Mouse (Mus musculus): ENCODE data around the gene Acnat1. TPM values are rescaled to one million over a fixed set of nuclear protein-coding genes. Genes with fewer than 3 reads are reported as not detected.
"Not testable (repeated sequence)": the region's sequence is repeated elsewhere in the genome, so short reads cannot be mapped to it uniquely, and the experiment has no call there.

Gene Acnat1
- polyA plus RNA-seq (2014; fragmentation: Nextera tagmentation; extraction: Ambion mirVana) = 0.24 and 0.27 TPM in 2 replicates

DNA sequence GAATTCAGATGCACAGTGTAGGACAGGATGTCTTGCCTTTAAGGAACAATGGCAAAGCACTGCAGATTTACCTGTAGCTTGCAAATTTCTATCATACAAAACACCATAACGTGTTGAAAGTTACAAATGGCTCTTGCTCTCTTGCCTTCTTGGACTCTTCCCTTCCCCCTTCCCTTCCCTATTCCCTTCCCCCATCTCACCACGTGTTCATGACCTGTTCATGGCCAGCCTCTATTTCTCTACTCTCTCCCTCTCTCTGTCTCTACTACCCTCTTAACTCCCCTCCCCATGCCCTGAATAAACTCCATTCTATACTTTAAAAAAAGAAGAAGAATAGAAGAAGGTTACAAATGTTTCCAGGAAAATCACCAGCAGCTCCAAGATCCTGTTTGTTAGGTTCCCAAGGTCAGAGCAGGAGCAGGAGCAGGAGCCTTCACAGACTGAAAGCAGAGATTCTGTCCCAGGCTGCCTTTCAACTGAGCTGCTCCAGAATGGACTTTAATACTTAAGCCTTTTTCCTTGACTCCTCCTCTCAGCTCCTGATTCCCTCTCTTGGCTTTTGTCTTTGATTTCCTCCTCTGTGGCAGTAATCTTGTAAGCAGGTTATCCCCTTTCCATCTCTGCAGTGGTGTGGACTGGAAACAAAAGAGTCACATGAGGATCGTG, at the start of gene Acnat1:
Gene Acnat1, minus strand, starts transcription at position 478 of the 666 bp plus-strand sequence.
- Histone ChIP-seq H3K9me3 (ENCODE audit: low read depth, low read length) (no peaks in the 10 kb centered on the region), H3K4me1 (ENCODE audit: insufficient read depth) (no peaks in the 10 kb centered on the region), H3K4me2 (no peak within 1 kb of the TSS), H3K27me3 (ENCODE audit: insufficient read depth, low read length) (no peaks in the 10 kb centered on the region), H3K36me3 (ENCODE audit: insufficient read depth) (no peaks in the 10 kb centered on the region), H3K4me3 (ENCODE audit: low read depth, low read length) (no peak within 1 kb of the TSS), H3K9ac (no peak within 1 kb of the TSS), H3K27ac (ENCODE audit: low read depth) (no peak within 1 kb of the TSS)
- no peak for TF ChIP-seq CTCF (IDR thresholded peaks at IDR 0.05; ENCODE audit: low read depth)
- ATAC-seq (ENCODE audit: insufficient read depth) = no peak
- 38% methylated on average over 3 of the region's 3 CpGs for WGBS
- DNase-seq = no peak

DNA sequence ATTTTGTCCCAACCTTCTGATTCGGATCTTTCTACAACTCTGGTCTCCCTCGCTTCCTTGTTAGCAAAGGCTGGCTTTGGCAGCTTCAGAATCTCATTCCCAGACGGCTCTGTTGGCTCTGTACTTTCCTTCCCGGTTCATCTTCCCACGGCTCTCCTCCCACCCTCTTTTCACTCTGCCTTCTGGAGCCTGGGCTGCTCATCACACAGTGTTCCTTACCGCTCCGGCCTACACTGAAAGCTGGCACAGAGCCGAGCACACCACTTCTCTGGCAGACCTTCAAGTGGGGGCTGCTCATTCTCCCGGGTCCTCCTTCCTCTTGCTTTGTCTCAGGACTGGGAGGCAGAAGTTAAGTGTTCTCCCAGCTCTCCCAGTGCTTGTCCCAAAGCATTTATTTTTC, 48.9 kb upstream of the Acnat1 start:
- no peak overlapping the region for H3K27ac ChIP-seq (ENCODE audit: low read depth)
- no peaks in the 10 kb centered on the region for H3K9me3 ChIP-seq (ENCODE audit: low read depth, low read length)
- H3K9ac ChIP-seq = no peak overlapping the region
- WGBS = 64% methylated on average over 9 of the region's 9 CpGs
- no peaks in the 10 kb centered on the region for H3K4me1 ChIP-seq (ENCODE audit: insufficient read depth)
- no peaks in the 10 kb centered on the region for H3K27me3 ChIP-seq (ENCODE audit: insufficient read depth, low read length)
- peak overlapping the region; percentile 72; the same call in 1 of the 2 replicates for H3K4me3 ChIP-seq (ENCODE audit: low read depth, low read length)
- peak overlapping the region; percentile 67 for H3K4me2 ChIP-seq
- DNase-seq (peak; percentile 38), ATAC-seq (ENCODE audit: insufficient read depth) (no peak)
- no peak for TF ChIP-seq CTCF (IDR thresholded peaks at IDR 0.05; ENCODE audit: low read depth)
- peaks cover 10% of the 10 kb centered on the region for H3K36me3 ChIP-seq (ENCODE audit: insufficient read depth)

DNA sequence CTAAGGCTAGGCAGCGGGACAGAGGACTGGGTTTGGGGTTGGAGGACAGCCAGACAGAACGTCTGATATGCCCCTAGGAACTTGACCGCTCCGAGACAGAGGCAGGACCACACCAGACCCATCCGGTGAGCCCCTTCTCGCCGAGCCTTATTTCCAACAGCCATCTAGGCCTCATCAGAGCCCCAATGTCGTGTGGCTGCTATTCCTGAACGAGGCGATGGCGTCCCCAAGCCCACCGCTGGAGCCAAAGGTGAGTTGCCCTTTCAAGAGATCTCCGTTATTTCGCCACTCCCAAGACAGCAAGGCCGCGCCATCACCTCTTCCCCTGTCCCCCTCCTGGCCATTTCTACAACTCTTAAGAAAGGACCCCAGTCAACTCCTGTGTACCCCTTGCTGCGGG, 47.6 kb upstream of the Acnat1 start:
- peaks cover 10% of the 10 kb centered on the region for H3K36me3 ChIP-seq (ENCODE audit: insufficient read depth)
- no peaks in the 10 kb centered on the region for H3K9me3 ChIP-seq (ENCODE audit: low read depth, low read length)
- H3K27me3 ChIP-seq (ENCODE audit: insufficient read depth, low read length) = no peaks in the 10 kb centered on the region
- TF ChIP-seq CTCF (IDR thresholded peaks at IDR 0.05; ENCODE audit: low read depth) = peak; percentile 43
- peak overlapping the region; percentile 67 for H3K4me2 ChIP-seq
- peak overlapping the region; percentile 71 for H3K9ac ChIP-seq
- WGBS = under 1% methylated on average over 17 of the region's 17 CpGs
- ATAC-seq (ENCODE audit: insufficient read depth) = peak; percentile 74
- H3K4me1 ChIP-seq (ENCODE audit: insufficient read depth) = no peaks in the 10 kb centered on the region
- H3K27ac ChIP-seq (ENCODE audit: low read depth) = no peak overlapping the region
- H3K4me3 ChIP-seq (ENCODE audit: low read depth, low read length) = peak overlapping the region; percentile 72
- no peak for DNase-seq

DNA sequence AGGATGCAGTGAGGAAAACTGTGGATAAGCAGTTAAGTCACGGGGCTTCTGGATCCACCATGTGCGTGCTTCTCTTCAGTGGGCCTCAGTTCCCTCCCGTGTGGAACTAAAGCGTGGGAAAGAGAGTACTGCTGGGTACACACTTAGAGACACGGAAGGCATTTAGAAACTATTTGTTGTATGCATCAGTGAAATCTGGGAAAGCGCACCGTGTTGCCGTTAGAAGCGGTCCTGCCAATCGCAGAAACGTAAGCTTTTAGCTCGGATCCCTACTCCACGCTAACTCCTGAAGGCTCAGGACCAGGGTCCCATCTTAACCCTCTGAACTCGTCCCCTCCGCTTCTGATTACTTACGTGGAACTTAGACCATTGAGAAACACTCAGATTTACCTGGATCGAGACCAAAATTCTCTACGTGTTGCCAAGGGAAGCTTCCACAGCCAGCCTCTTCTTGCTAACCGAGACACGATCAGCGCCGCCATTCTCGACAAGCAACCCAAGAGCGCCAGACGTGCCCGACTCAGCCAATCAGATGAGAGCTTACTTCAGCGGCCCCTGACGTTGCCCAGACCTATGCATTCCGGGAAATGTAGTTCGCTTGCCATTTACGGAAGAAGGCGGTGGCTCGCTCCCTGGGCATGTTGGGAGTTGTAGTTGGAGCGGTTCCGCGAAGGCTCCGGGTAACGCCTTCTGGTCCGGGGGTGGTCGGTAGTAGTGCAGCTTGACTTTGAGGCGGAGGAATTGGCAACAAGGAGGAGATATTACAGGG, 47.0 kb upstream of the Acnat1 start, which contains the start of the genes Mrpl50 and Zfp189:
Gene Mrpl50, minus strand, starts transcription at position 522 of the 769 bp plus-strand sequence.
Gene Zfp189, plus strand, starts transcription at position 605 of the 769 bp plus-strand sequence.
- DNase-seq (peak; percentile 99), ATAC-seq (ENCODE audit: insufficient read depth) (peak; percentile 100)
- no peaks in the 10 kb centered on the region for H3K4me1 ChIP-seq (ENCODE audit: insufficient read depth)
- no peak for TF ChIP-seq CTCF (IDR thresholded peaks at IDR 0.05; ENCODE audit: low read depth)
- H3K4me3 ChIP-seq (ENCODE audit: low read depth, low read length) = peak within 1 kb of the TSS; percentile 72
- H3K4me2 ChIP-seq = peak within 1 kb of the TSS; percentile 74
- H3K27me3 ChIP-seq (ENCODE audit: insufficient read depth, low read length) = no peaks in the 10 kb centered on the region
- peak within 1 kb of the TSS; percentile 83 for H3K9ac ChIP-seq
- WGBS = under 1% methylated on average over 41 of the region's 41 CpGs
- no peaks in the 10 kb centered on the region for H3K9me3 ChIP-seq (ENCODE audit: low read depth, low read length)
- H3K36me3 ChIP-seq (ENCODE audit: insufficient read depth) = peaks cover 10% of the 10 kb centered on the region
- peak within 1 kb of the TSS; percentile 69 for H3K27ac ChIP-seq (ENCODE audit: low read depth)

DNA sequence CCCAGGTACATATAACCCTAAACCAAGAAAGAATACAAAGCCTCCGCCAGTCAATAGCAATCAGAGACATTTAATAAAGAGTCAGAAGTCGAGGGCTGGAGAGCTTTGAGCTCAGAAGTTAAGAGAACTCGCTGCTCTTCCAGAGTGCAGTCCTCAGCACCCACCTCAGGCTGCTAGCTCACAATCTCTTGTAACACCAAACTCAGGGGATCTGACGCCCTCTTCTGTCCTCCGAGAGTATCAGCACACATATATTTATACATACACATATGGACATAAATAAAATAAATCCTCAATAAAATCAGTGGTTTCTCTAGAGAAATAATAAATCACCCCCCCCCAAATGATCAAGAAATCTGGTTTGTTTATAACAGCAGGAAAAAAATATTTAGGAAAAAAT, 45.8 kb upstream of the Acnat1 start:
- Histone ChIP-seq H3K9ac (peak overlapping the region; percentile 9; the same call in 1 of the 2 replicates), H3K4me3 (ENCODE audit: low read depth, low read length) (peak overlapping the region; percentile 72), H3K9me3 (ENCODE audit: low read depth, low read length) (no peaks in the 10 kb centered on the region), H3K27ac (ENCODE audit: low read depth) (no peak overlapping the region), H3K36me3 (ENCODE audit: insufficient read depth) (peaks cover 5% of the 10 kb centered on the region), H3K4me2 (peak overlapping the region; percentile 74), H3K27me3 (ENCODE audit: insufficient read depth, low read length) (no peaks in the 10 kb centered on the region), H3K4me1 (ENCODE audit: insufficient read depth) (no peaks in the 10 kb centered on the region)
- 69% methylated on average over 5 of the region's 5 CpGs for WGBS
- DNase-seq (peak; percentile 32), ATAC-seq (ENCODE audit: insufficient read depth) (no peak)
- peak; percentile 23; the same call in 1 of the 2 replicates for TF ChIP-seq CTCF (IDR thresholded peaks at IDR 0.05; ENCODE audit: low read depth)

DNA sequence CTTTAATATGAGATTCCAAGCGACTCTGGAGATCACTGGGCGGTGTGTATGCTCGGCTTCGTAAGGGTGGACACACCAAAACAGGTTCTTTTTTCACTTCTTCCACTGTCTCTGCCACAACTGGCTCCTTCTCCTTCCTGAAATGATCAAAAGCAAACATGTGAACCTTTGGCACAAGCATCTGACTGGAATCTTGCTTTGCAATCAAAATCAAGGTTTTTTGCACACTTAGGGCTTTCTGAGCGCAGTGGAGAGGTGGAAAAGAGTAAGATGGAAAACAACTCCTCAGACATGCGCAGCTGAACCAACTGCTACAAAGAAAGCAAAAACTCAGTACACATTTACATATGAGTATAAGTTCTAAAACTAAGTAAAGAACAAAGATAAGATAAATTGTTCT, 40.7 kb upstream of the Acnat1 start:
- H3K4me2 ChIP-seq = no peak overlapping the region
- 94% methylated on average over 6 of the region's 6 CpGs for WGBS
- no peak overlapping the region for H3K9ac ChIP-seq
- H3K4me3 ChIP-seq (ENCODE audit: low read depth, low read length) = no peak overlapping the region
- no peak overlapping the region for H3K27ac ChIP-seq (ENCODE audit: low read depth)
- TF ChIP-seq CTCF (IDR thresholded peaks at IDR 0.05; ENCODE audit: low read depth) = no peak
- no peaks in the 10 kb centered on the region for H3K4me1 ChIP-seq (ENCODE audit: insufficient read depth)
- ATAC-seq (ENCODE audit: insufficient read depth) (no peak), DNase-seq (no peak)
- no peaks in the 10 kb centered on the region for H3K27me3 ChIP-seq (ENCODE audit: insufficient read depth, low read length)
- H3K9me3 ChIP-seq (ENCODE audit: low read depth, low read length) = no peaks in the 10 kb centered on the region
- peaks cover 31% of the 10 kb centered on the region for H3K36me3 ChIP-seq (ENCODE audit: insufficient read depth)

DNA sequence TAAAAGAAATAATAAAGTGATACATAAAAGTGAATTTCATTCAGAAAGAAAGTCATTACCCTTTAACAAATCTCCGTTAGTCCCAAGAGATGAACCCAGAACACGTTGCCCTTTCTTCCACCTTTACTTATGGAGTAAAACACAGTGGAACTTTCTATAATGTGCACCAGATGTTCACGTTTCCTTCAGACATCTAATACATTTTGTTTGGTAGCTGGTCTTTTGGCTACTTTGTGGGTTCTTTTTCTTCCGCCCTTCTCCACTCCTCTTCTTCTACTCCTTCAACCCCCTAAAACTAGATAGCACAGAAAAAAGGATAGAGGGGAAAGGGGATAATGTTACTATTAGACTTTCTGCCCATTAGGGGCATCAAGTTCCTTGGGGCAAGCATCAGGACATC, 38.9 kb upstream of the Acnat1 start:
- no peak for DNase-seq
- Histone ChIP-seq H3K4me3 (ENCODE audit: low read depth, low read length) (no peak overlapping the region), H3K4me2 (no peak overlapping the region), H3K27me3 (ENCODE audit: insufficient read depth, low read length) (no peaks in the 10 kb centered on the region), H3K36me3 (ENCODE audit: insufficient read depth) (peaks cover 31% of the 10 kb centered on the region), H3K9ac (no peak overlapping the region), H3K27ac (ENCODE audit: low read depth) (no peak overlapping the region), H3K4me1 (ENCODE audit: insufficient read depth) (no peaks in the 10 kb centered on the region), H3K9me3 (ENCODE audit: low read depth, low read length) (no peaks in the 10 kb centered on the region)
- TF ChIP-seq CTCF (IDR thresholded peaks at IDR 0.05; ENCODE audit: low read depth) = no peak
- WGBS = 91% methylated on average over 4 of the region's 4 CpGs
- ATAC-seq (ENCODE audit: insufficient read depth) = no peak

DNA sequence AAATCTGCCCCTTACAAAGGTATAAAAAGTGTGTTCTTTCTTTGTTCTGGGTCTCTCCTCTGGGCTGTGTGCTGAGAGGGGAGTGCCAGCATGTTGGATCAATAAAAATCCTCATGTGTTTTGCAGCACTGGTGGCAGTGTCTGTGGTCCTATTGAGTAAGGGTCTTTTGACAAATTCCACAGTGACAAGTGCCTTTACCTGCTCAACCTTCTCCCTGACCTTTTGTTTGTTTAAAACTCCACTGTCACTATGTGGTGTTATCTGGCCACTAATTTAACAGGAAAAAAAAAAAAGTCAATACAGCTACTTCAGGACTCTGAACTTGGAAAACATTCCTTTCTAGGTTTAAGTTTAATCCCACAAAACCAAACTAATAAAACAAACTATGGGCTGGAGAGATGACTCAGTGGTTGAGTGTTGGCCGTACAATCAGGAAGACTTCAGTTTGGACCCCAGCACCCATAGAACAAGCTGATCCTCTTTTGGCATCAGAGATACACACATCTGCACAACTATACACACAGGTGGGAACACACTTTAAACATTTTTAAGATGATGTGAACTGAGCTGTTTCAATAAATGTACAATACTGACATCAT, 36.6 kb upstream of the Acnat1 start:
- not testable (repeated sequence) for ATAC-seq (ENCODE audit: insufficient read depth); H3K4me1 ChIP-seq (ENCODE audit: insufficient read depth); H3K4me2 ChIP-seq; H3K4me3 ChIP-seq (ENCODE audit: low read depth, low read length); DNase-seq; H3K9ac ChIP-seq; H3K27ac ChIP-seq (ENCODE audit: low read depth); H3K9me3 ChIP-seq (ENCODE audit: low read depth, low read length); H3K27me3 ChIP-seq (ENCODE audit: insufficient read depth, low read length)
- peaks cover 31% of the 10 kb centered on the region for H3K36me3 ChIP-seq (ENCODE audit: insufficient read depth)
- WGBS = 60% methylated on average over 1 of the region's 1 CpGs

Data from lung, embryonic 14.5 days (tissue).